Mouse (Mus musculus) kidney, postnatal 25 days (tissue): ENCODE measurements around the gene Ubl7.
A peak's percentile ranks its signal among the peaks of the same experiment; 100 is the strongest.

Experiments used
- DNase-seq, 2 experiments: peaks; one replicate each; pipeline ENCODE4 v3.0.0; 2021; ENCODE audit warnings: mixed read lengths in 2 of 2

Ubl7 gene

GRCm38 (mm10) chr9:57921491-57922060, 10.8 kb downstream of the Ubl7 start:
- no peak for DNase-seq

DNA sequence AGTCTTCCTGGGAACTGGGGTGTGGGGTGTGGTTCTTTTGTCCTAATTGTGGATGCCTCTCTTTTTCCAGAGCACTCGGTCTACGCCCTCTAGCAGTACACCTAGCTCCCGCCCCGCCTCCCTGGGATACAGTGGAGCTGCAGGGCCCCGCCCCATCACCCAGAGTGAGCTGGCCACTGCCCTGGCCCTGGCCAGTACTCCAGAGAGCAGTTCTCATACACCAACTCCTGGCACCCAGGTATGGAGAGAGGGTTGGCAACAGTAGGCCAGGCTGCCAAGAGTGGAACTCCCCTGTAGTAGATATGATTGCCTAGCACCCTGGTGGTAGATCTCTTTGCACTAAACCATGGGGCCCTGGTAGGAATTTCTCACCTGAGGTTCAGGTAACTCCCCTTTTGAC, 11.6 kb downstream of the Ubl7 start:
- no peak for DNase-seq

- DNase-seq = no peak
Measured at GRCm38 (mm10) chr9:57923046-57923445, 12.3 kb downstream of the Ubl7 start.

DNA sequence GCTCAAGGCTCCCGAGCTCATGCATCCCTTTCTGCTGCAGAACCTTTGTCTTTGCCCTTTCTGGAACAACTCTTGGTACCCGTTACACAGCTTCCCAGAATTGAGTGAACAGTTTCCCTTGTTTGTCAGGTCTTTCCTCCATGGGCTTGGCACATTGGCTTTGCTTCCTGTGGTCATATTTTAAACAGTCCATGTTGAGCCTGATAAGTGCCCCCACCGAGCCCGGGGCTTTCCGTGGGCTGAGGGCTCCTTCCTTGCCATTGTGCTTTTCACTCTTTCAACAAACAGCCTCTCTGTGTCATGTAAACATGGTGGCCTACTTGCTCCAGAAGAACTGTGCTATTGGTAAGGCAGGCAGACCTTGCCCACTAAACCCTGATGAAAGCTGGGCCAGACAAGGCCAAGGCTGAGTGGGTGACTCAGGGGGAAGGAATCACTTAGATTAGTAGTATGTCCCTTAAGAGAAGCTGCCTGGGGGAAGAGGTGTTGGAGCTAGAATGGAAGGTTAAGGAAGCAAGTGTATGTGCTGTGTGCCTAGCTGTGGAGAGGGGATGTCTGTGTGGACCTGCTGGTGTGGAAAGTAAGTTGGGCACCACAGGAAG, 20.5 kb downstream of the Ubl7 start:
- DNase-seq = peak in 1 of 2 experiments; percentile 18

DNA sequence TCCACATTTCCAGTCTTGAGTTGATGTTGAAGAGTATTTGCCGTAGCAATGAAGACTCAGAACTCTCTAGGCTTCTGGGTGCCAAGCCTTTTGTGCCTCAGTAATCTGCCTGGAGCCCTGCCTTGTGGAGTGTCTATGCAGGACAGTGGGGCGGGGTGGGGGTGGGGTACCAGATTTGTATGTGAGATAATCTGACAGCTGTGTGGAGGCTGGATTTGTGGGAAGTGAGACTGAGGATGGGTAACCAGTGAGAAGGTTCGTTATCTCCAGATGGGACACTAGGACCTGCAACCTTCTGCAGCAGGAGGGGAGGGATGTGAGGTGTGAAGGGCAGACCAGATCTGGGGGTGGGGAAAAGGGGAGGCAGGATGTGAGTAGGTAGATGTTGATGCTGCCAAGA, 21.5 kb downstream of the Ubl7 start:
- DNase-seq = no peak

- DNase-seq = peak in 1 of 2 experiments; percentile 32
Measured at GRCm38 (mm10) chr9:57932831-57933602, 22.2 kb downstream of the Ubl7 start.

GRCm38 (mm10) chr9:57935683-57936437, 25.1 kb downstream of the Ubl7 start:
- peak; percentile 87 to 95 for DNase-seq

DNA sequence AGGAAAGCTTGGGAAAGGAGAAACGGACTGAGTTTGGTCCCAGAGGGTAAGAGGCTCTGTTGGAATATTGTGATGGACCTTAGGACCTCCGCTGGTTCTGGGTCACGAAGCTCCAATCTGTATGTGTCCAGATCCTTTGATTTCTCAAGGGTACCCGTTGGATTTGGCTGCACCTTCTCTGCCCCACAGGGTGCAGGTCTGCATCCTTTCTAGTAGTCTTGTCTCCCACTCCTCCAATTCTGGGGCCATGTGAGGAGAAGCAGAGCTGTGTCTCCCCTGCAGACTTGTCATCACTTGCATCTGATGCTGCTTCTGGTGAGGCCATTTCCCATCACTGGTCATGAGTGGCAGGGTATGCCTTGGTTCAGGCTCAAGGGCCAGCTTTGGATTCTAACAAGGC, 26.4 kb downstream of the Ubl7 start:
- no peak for DNase-seq

- DNase-seq = no peak
Measured at GRCm38 (mm10) chr9:57937651-57938050, 26.9 kb downstream of the Ubl7 start.

GRCm38 (mm10) chr9:57938225-57939055, 27.7 kb downstream of the Ubl7 start:
- no peak for DNase-seq

GRCm38 (mm10) chr9:57939431-57940348, 28.9 kb downstream of the Ubl7 start, which contains the start of gene Sema7a:
Sema7a (plus strand) TSS chr9:57940112.
- DNase-seq = peak; percentile 77 to 87

- peak in 1 of 2 experiments; percentile 21 for DNase-seq
Measured at GRCm38 (mm10) chr9:57940349-57940794, 29.6 kb downstream of the Ubl7 start.

DNA sequence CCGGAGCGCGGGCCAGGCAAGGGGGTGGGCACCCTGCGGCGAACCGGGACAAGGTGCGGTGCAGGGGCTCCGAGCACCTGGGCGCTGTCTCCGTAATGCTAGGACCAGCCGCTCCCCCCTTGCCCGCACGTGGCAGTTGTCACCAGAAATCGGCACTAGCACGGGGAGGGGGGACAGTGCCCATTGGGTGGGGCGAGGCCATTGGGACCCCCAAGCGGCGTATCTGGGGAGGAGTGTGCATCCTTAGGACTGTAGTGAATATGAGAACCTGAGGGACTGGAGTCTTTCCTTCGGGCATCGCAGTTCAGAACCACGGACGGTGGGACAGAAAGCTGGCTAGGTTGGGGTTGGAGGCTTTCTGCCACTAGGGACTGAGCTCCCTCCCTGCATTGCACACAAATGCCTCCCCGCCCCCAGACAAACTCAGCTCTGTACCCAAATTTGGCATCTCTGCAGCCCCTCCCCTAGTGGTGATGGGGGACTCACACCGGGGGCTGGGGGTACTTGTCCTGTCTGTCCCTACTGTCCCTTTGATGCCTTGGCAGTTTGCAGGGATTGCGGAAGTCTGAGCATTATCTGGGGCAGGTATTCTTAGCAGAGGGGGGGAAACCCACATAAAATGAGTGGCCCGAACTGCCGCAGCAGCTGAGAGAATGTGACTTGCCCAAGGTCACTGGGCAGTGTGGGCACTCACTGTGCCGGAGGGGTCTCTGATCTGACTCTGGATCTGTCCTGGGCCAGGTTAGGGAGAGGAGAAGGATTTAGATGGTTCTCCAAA, 30.3 kb downstream of the Ubl7 start:
- no peak for DNase-seq

GRCm38 (mm10) chr9:57942039-57942438, 31.3 kb downstream of the Ubl7 start:
- DNase-seq = no peak

GRCm38 (mm10) chr9:57943067-57943466, 32.3 kb downstream of the Ubl7 start:
- DNase-seq = no peak

- peak; percentile 64 to 80 for DNase-seq
Measured at GRCm38 (mm10) chr9:57944572-57944971, 33.8 kb downstream of the Ubl7 start.

- no peak for DNase-seq
Measured at GRCm38 (mm10) chr9:57945771-57946616, 35.2 kb downstream of the Ubl7 start.

DNA sequence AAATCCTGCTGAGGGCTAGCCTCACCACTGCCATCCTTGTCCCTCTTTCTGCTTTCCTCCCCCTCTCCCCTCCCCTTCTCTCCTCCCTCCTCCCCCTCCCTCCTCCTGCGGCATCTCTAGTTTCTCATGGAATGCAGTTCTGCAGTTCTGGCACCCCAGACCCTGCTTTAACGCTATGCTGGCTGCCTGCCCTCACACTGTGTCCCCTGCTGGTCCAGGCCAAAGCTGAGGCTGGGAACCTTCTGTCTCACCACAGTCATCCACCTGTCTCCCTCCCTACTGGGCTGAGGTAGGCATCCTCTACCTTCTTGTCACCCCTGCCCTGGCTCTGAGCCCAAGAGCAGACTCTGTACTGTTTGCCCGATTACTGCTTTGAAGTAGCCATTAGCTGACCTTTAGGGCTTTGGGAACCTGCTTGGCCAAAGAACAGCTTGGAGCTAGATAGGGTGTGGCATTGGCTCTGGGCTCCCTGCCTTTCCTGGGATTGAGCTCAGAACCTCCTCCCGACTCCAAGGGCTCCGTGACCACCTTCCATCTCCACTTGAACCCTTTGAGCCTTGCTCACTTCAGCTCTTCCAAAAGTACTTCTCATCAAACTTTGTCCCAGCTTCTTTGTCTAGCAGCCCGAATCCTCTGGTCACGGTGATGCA, 36.7 kb downstream of the Ubl7 start:
- no peak for DNase-seq
